Mouse (Mus musculus) WW6 (cell line): Measurements from ENCODE around the gene Nsrp1.

Source experiments
- DNase-seq: peaks from one replicate; pipeline ENCODE4 v3.0.0-alpha.2; 2013; ENCODE audit warnings: low read depth, low spot score

Nsrp1 gene

GRCm38 (mm10) chr11:77042816-77043215 lies 35.4 kb downstream of the Nsrp1 start:
- no peak for DNase-seq

GRCm38 (mm10) chr11:77041891-77042290 lies 36.3 kb downstream of the Nsrp1 start:
- DNase-seq, result no peak

DNA sequence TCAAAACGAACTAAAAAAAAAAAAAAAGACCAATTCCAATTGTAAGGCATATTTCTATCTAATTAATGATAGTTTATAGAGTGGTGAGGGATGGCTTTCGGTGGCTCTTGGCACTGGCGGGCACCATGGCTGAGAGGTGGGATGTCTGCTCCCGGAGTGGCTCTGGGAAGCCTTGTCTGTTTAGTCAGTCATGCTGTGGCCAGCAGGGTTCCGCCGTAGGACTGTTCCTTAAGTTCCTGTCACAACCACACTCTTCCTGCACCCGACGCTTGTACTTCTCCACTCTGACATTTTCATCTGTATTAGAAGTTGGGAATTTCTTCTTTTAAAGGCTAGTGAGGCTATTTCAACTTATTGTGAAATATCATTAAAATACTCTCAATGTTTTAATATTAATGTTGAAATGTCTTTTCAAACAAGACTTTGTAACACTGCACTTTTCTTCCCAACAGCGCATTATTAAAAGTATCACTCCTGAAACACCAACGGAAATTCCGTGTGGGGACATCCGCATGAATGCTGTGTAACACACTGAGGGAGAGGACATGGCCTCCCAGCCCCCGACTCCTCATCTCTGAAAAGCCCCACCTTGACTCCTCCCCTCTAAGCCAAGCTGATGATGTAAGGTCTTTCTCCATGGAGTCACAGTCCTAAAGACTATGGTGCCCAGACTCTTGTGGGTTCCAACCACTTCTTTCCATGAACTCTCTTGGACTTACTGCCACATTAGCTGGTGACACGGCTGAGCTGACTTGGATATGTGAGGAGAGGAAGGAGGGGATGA lies 46.9 kb downstream of the Nsrp1 start:
- no peak for DNase-seq

GRCm38 (mm10) chr11:77028157-77028556 lies 50.1 kb downstream of the Nsrp1 start:
- no peak for DNase-seq

- DNase-seq, result no peak
Measured at GRCm38 (mm10) chr11:77026559-77026958, 51.7 kb downstream of the Nsrp1 start.

GRCm38 (mm10) chr11:77021749-77022396 lies 56.4 kb downstream of the Nsrp1 start:
- no peak for DNase-seq

- DNase-seq, result no peak
Measured at GRCm38 (mm10) chr11:77019539-77019938, 58.7 kb downstream of the Nsrp1 start.

GRCm38 (mm10) chr11:77018046-77018445 lies 60.2 kb downstream of the Nsrp1 start:
- DNase-seq, result no peak

DNA sequence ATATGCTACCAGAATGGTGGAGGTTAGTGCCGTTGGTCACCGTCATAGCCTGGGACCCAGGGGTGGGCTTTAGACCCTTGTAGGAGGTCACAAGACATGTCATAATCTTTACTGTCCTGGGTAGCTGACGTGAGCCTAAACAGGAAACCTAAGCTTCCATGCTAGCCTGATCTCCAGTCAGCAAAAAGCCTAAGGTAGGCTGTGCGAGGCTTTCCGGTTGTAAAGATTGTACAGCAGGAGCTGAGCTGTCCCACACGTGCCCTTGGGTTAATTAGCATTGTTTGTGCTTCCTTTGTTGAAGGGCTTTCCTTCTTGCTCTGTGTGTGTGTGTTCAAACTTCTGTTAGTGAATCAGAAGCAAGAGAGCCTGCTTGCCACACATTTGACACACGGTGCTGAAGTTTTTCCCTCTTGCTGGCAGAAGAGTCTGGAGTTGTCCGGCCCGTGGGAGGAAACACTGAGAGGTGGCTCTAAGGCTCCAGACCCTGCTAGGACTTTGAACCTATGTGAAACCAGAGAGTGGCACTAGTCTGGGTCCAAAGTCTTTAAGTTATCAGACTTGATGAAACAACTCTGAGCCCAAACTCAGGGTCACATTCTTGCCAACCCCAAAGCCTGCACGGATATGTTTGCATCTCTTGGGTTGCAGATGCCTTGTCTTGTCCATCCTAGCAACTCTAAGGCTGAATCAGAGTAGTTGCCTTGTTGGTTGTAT lies 67.3 kb downstream of the Nsrp1 start:
- no peak for DNase-seq

- no peak for DNase-seq
Measured at GRCm38 (mm10) chr11:77009069-77010025, 68.9 kb downstream of the Nsrp1 start.

DNA sequence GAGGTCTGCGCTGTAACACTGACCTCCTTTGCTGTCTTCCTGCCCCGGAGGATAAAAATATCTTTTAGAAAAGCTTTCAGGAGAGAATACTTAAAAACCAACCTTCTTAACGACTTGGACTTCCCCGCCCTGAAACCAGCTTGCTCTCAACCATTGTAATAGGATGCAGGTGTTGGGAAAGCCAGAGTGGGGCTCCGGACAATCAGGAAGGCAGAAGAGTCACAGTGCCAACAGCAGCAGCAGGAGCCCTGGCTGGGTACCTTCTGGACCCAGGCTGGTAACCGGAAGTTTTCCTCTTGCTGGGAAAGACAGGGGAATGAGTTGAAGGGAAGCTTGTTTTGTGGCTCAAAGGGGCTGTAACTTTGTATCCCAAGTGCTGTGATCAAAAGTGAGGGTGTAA lies 71.6 kb downstream of the Nsrp1 start:
- DNase-seq, result no peak

DNA sequence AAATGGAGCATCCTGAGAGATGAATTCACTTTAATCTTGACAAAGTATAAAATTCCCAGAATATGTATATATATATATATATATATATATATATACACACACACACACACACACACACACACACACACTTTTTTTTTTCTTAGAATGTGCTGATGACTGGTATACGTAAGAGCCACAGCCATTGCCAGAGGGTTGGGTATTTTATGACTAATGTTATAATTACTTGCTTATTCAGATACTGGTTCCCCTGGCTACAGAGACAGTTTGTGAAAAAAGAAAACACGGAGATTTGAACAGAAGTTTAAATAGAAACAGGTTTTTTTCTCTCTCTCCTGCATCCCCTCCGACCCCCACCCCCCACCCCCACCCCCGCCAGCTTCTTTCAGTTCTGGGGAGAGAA lies 72.4 kb downstream of the Nsrp1 start:
- DNase-seq, result no peak

DNA sequence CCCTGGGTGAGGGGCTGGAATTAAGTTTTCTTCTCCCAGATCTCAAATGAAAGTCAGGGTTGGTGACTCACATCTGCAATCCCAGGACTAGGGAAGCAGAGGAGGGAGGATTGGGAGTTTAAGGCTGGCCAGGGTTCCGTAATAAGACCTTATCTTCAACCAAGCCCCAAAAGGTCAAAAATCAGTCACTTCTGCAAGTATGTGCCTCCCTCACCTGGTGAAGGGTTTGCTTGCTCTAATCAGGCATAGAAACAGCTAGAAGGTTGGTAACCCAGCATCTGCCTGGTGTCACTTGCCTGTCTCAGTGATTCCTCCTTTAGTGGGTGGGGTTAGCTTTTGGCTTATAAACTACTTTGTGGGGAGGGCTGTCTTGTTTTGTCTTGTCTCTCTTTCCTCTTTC lies 75.9 kb downstream of the Nsrp1 start:
- no peak for DNase-seq

GRCm38 (mm10) chr11:77000741-77001140 lies 77.5 kb downstream of the Nsrp1 start:
- no peak for DNase-seq

GRCm38 (mm10) chr11:76998705-76999226 lies 79.5 kb downstream of the Nsrp1 start:
- no peak for DNase-seq

DNA sequence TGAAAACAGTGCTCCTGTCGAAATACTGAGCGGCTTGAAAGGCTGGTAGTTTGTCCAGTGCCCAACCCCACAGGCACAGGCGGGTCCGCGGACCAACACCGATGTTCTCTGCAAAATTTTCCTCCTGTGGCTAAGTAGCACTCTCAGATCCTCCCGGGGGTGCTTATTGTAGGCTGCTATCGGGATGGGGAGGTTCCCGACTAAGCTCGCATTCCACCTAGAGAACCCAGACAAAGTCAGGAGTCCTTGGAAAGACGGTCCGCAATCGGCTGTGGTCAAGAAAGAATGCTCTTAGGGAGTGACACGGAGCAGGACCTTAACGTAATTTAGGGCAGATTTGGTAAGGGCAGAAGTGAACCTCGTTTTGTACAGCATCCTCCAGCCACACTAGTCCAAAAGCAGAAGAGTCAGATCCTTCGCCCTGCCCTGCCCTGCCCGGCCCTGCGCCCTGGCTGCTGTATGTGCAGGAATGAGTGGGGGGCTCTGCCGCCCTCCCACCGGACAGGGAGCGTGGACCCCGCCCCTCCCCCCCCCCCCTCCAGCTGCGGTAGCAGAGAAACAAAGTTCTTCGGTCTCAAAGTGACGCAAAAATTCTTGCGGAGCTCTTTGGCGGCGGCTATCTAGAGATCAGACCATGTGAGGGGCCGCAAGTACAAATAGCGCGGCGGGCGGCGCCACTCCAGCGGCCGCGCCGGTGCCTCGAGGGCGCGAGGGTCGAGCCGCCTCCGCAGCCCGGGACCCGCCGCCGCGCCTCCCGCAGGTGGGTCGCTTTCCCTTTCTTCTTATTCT lies 80.1 kb downstream of the Nsrp1 start, which contains the start of gene Slc6a4:
TSS of gene Slc6a4 (plus strand) at position 688 of the 789 bp plus-strand sequence.
- no peak for DNase-seq

DNA sequence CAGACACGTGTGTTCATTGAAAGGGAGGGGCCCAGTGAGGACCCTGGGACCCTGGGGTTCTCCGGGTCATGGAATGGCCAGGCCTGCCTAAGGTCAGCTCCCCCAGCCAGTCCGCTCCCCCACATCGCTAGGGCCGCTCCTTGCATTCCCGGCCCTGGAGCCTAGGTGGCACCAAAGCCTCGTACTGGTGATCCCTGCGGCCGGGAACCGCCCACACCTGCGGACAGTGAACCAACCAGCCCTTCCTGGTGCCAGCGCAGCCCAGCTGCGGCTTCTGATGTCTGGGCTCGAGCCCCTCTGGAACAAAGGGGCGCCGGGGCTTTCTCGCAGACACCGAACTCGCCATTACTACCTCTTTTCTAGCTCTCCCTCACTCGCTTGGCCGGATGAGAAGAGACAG lies 80.9 kb downstream of the Nsrp1 start:
- peak; percentile 68 for DNase-seq

DNA sequence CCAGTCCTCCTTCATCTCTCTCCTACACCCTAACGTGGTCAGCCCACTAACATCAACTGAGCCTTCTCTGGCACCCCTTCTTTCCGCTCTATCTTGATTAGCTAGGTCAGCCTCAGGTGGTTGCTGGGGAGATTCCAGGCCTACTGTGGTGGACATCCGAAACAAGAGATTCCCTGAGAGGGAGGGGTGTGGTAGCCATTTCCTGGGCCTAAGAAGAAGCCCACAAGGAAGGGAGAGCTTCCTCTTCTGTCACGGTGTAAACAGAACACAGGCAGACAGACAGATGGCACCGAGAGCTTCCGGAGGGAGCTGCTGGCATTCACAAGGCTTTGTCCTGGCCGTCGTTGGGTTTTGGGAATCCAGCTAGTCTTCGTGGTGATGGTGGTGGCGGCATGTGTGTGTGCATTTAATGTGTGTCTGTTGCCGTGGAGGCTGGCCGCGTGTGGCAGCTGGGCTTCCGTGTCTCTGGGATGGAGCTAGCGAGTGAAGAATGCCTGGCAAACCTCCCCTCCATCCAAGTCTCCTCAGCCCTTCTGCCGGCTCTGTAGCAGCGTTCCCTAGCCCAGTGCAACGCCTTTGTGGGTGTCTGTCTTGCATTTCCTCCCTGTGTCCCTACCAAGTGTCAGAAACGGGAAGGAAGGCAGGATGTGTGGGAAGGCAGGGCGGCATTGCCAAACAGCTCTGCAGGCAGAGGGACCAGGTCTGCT lies 82.1 kb downstream of the Nsrp1 start:
- no peak for DNase-seq
